Mouse (Mus musculus) cerebellum, adult 11-12 months (tissue): ENCODE data around the gene Tex13c1.

ENCODE experiments used
- DNase-seq: peaks from one replicate; pipeline ENCODE4 v3.0.0; 2022

Gene Tex13c1

GRCm38 (mm10) chrX:43590860-43591259, at the start of gene Tex13c1:
TSS of gene Tex13c1 (plus strand) at chrX:43591160.
- DNase-seq: no peak
